Mouse (Mus musculus): ENCODE measurements around the gene Wdr6. TPM values are rescaled to one million over a fixed set of nuclear protein-coding genes. Genes with fewer than 3 reads are reported as not detected.

Gene Wdr6
- 8.4 and 9.4 TPM in 2 replicates for polyA plus RNA-seq (2012; rRNA removed)
- 8.4 and 11.1 TPM in 2 replicates for polyA plus RNA-seq (2014; fragmentation: Nextera tagmentation; extraction: Ambion mirVana)

DNA sequence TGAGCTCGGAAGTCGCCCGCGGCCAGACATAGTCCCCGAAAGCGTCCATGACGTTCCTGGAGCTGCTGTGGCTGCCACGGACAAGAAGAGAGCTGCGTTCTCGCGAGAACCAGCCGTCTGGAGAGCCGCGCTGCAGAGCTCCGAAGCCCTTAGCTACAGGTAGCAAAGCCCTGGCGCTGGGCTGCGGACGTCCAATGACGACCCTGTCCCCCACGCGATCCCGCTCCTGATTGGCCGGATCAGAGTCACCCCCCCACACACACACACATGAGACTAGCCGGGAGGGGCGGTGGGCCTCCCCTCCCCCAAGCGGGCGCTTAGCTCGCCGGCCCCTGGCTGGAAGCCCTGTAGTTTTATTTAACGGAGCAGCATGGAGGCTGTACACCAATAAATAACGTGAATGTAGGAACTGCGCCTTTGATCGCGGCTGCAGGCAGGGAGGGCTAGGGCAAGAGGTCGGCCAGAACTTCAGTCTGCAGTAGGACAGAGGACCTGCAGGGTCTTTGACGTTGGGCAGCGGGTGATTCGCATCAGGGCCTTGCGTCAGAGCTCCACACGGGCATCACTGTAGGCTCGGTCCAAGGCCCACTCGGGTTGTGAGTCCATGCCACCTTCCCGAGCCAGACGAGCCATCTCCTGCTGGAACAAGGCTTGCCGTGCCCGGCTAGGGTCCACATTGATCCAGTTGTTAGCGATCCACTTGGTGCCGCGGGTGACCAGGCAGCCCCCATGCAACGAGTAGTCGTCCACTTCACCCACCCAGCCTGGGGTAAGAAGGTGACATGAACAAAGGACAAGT lies at the start of gene Wdr6:
Gene Wdr6, minus strand, starts transcription at position 195 of the 799 bp plus-strand sequence.
- TF ChIP-seq EP300 (IDR thresholded peaks at IDR 0.05; ENCODE audit: low read depth), result peak; percentile 40; the same call in 1 of the 2 replicates
- 0 out of 2 replicates have a peak, but pooled peaks have one; percentile 19 for TF ChIP-seq CTCF (IDR thresholded peaks at IDR 0.05; ENCODE audit: low read depth)
- no peaks in the 10 kb centered on the region for H3K36me3 ChIP-seq (replicated peaks; ENCODE audit: control insufficient read depth, insufficient read depth, low read depth)
- WGBS (ENCODE audit: insufficient replicate concordance), result 7% methylated on average over 51 of the region's 51 CpGs

DNA sequence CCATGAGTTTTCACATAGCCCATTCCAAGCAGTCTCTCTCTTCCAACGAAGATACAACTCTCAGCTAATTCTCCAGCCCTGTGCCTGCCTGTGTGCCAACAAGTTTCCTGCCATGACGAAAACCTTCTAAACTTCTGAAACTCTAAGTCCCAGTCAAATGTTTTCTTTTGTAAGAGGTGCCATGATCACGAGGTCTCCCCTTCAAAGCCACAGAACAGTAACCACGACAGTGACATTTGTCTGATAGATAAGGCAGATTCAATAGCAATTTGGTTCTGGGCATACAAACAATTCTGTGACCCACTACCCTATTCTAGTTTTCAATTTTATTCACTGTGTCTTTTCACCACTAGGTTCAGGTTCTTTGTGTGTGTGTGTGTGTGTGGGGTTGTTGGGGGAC lies 49.6 kb upstream of the Wdr6 start:
- peaks cover 0 to 21% of the 10 kb centered on the region in 2 experiments; a peak in 2 of 4 replicates for H3K4me1 ChIP-seq (replicated peaks; ENCODE audit: control insufficient read depth in 2 of 2, insufficient read depth in 2 of 2, low read length in 1 of 2)
- no peak for TF ChIP-seq EP300 (IDR thresholded peaks at IDR 0.05; ENCODE audit: low read depth)
- TF ChIP-seq CTCF (IDR thresholded peaks at IDR 0.05; ENCODE audit: low read depth), result no peak

More for the DNA sequence above, at the start of gene Wdr6:
- peak within 1 kb of the TSS; percentile 80 for H3K9ac ChIP-seq (replicated peaks)
- peak within 1 kb of the TSS; percentile 71 for H3K4me2 ChIP-seq (ENCODE audit: low read depth)
- H3K4me3 ChIP-seq (ENCODE audit: insufficient read depth in 1 of 2, low read depth in 2 of 2, low read length in 2 of 2), result peak within 1 kb of the TSS; percentile 76 to 81
- H3K27ac ChIP-seq, result peak within 1 kb of the TSS; percentile 38; the same call in 1 of the 2 replicates
- ATAC-seq (ENCODE audit: insufficient read depth) (peak; percentile 91), DNase-seq (ENCODE audit: low read depth in 3 of 3, low spot score in 3 of 3) (peak; percentile 75 to 77 (median 76))
- no peaks in the 10 kb centered on the region for H3K27me3 ChIP-seq (ENCODE audit: control insufficient read depth, insufficient read depth, low read length)
- H3K4me1 ChIP-seq (replicated peaks; ENCODE audit: control insufficient read depth in 2 of 2, insufficient read depth in 2 of 2, low read length in 1 of 2), result peaks cover 3 to 13% of the 10 kb centered on the region in 2 experiments; a peak in 2 of 4 replicates
- no peaks in the 10 kb centered on the region for H3K9me3 ChIP-seq (ENCODE audit: control insufficient read depth, low read length)

GRCm38 (mm10) chr9:108626498-108626897 lies 48.0 kb upstream of the Wdr6 start:
- peaks cover 5% of the 10 kb centered on the region for H3K36me3 ChIP-seq (replicated peaks; ENCODE audit: control insufficient read depth, insufficient read depth, low read depth)
- no peak overlapping the region for H3K4me2 ChIP-seq (ENCODE audit: low read depth)
- H3K9ac ChIP-seq (replicated peaks), result no peak overlapping the region
- DNase-seq (ENCODE audit: low read depth in 3 of 3, low spot score in 3 of 3) (no peak), ATAC-seq (ENCODE audit: insufficient read depth) (no peak)
- WGBS (ENCODE audit: insufficient replicate concordance), result 61% methylated on average over 2 of the region's 2 CpGs
- TF ChIP-seq CTCF (IDR thresholded peaks at IDR 0.05; ENCODE audit: low read depth) (no peak), EP300 (IDR thresholded peaks at IDR 0.05; ENCODE audit: low read depth) (no peak)
- no peaks in the 10 kb centered on the region for H3K27me3 ChIP-seq (ENCODE audit: control insufficient read depth, insufficient read depth, low read length)
- no peak overlapping the region for H3K4me3 ChIP-seq (ENCODE audit: insufficient read depth in 1 of 2, low read depth in 2 of 2, low read length in 2 of 2)
- no peak overlapping the region for H3K27ac ChIP-seq
- no peaks in the 10 kb centered on the region for H3K9me3 ChIP-seq (ENCODE audit: control insufficient read depth, low read length)
- H3K4me1 ChIP-seq (replicated peaks; ENCODE audit: control insufficient read depth in 2 of 2, insufficient read depth in 2 of 2, low read length in 1 of 2), result peaks cover 0 to 12% of the 10 kb centered on the region in 2 experiments; a peak in 2 of 4 replicates

More for the DNA sequence above, 49.6 kb upstream of the Wdr6 start:
- H3K4me3 ChIP-seq (ENCODE audit: insufficient read depth in 1 of 2, low read depth in 2 of 2, low read length in 2 of 2), result no peak overlapping the region
- H3K36me3 ChIP-seq (replicated peaks; ENCODE audit: control insufficient read depth, insufficient read depth, low read depth), result peaks cover 6% of the 10 kb centered on the region
- no peak overlapping the region for H3K27ac ChIP-seq
- H3K27me3 ChIP-seq (ENCODE audit: control insufficient read depth, insufficient read depth, low read length), result no peaks in the 10 kb centered on the region
- WGBS (ENCODE audit: insufficient replicate concordance), result 27% methylated on average over 4 of the region's 4 CpGs
- DNase-seq (ENCODE audit: low read depth in 3 of 3, low spot score in 3 of 3) (no peak), ATAC-seq (ENCODE audit: insufficient read depth) (no peak)
- H3K9ac ChIP-seq (replicated peaks), result no peak overlapping the region
- no peaks in the 10 kb centered on the region for H3K9me3 ChIP-seq (ENCODE audit: control insufficient read depth, low read length)
- H3K4me2 ChIP-seq (ENCODE audit: low read depth), result no peak overlapping the region

- no peak overlapping the region for H3K4me2 ChIP-seq (ENCODE audit: low read depth)
- no peak for ATAC-seq (ENCODE audit: insufficient read depth)
- H3K27ac ChIP-seq, result no peak overlapping the region
- no peak overlapping the region for H3K9ac ChIP-seq (replicated peaks)
- no peak for DNase-seq (ENCODE audit: low read depth in 3 of 3, low spot score in 3 of 3)
- no peak overlapping the region for H3K4me3 ChIP-seq (ENCODE audit: insufficient read depth in 1 of 2, low read depth in 2 of 2, low read length in 2 of 2)
- no peaks in the 10 kb centered on the region for H3K9me3 ChIP-seq (ENCODE audit: control insufficient read depth, low read length)
- 69% methylated on average over 1 of the region's 1 CpGs for WGBS (ENCODE audit: insufficient replicate concordance)
- H3K4me1 ChIP-seq (replicated peaks; ENCODE audit: control insufficient read depth in 2 of 2, insufficient read depth in 2 of 2, low read length in 1 of 2), result no peaks in the 10 kb centered on the region
- no peaks in the 10 kb centered on the region for H3K27me3 ChIP-seq (ENCODE audit: control insufficient read depth, insufficient read depth, low read length)
- H3K36me3 ChIP-seq (replicated peaks; ENCODE audit: control insufficient read depth, insufficient read depth, low read depth), result peaks cover 42% of the 10 kb centered on the region
- TF ChIP-seq CTCF (IDR thresholded peaks at IDR 0.05; ENCODE audit: low read depth) (no peak), EP300 (IDR thresholded peaks at IDR 0.05; ENCODE audit: low read depth) (no peak)
Measured at GRCm38 (mm10) chr9:108617301-108617700, 38.8 kb upstream of the Wdr6 start.

GRCm38 (mm10) chr9:108611488-108611887 lies 32.9 kb upstream of the Wdr6 start:
- Histone ChIP-seq H3K4me2 (ENCODE audit: low read depth) (no peak overlapping the region), H3K9ac (replicated peaks) (no peak overlapping the region), H3K4me1 (replicated peaks; ENCODE audit: control insufficient read depth in 2 of 2, insufficient read depth in 2 of 2, low read length in 1 of 2) (peaks cover 3 to 6% of the 10 kb centered on the region in 2 experiments; a peak in 1 of 4 replicates), H3K27ac (no peak overlapping the region), H3K36me3 (replicated peaks; ENCODE audit: control insufficient read depth, insufficient read depth, low read depth) (peaks cover 76% of the 10 kb centered on the region), H3K9me3 (ENCODE audit: control insufficient read depth, low read length) (no peaks in the 10 kb centered on the region), H3K27me3 (ENCODE audit: control insufficient read depth, insufficient read depth, low read length) (no peaks in the 10 kb centered on the region), H3K4me3 (ENCODE audit: insufficient read depth in 1 of 2, low read depth in 2 of 2, low read length in 2 of 2) (no peak overlapping the region)
- no peak for ATAC-seq (ENCODE audit: insufficient read depth)
- no peak for TF ChIP-seq EP300 (IDR thresholded peaks at IDR 0.05; ENCODE audit: low read depth)
- TF ChIP-seq CTCF (IDR thresholded peaks at IDR 0.05; ENCODE audit: low read depth), result no peak
- 92% methylated on average over 10 of the region's 10 CpGs for WGBS (ENCODE audit: insufficient replicate concordance)
- DNase-seq (ENCODE audit: low read depth in 3 of 3, low spot score in 3 of 3), result no peak

Measured in liver, embryonic 14.5 days (tissue).